Mouse (Mus musculus): ENCODE results near the gene Iqcb1. TPM values are rescaled to one million over a fixed set of nuclear protein-coding genes. Genes with fewer than 3 reads are reported as not detected.

Gene Iqcb1
- polyA plus RNA-seq, 1 experiment from 2014 or later: 56.8 TPM

- no peak for ATAC-seq (ENCODE audit: low FRiP score, low read depth)
- Histone ChIP-seq H3K4me2 (no peak overlapping the region), H3K4me1 (replicated peaks) (no peaks in the 10 kb centered on the region), H3K4me3 (no peak overlapping the region), H3K9ac (no peak overlapping the region), H3K27ac (replicated peaks) (no peak overlapping the region), H3K9me3 (no peaks in the 10 kb centered on the region), H3K36me3 (peaks cover 48% of the 10 kb centered on the region), H3K27me3 (no peaks in the 10 kb centered on the region)
- 90% methylated on average over 3 of the region's 3 CpGs for WGBS
These were observed 92.2 kb downstream of the Iqcb1 start for GRCm38 (mm10) chr16:36920410-36920809.

GRCm38 (mm10) chr16:36921067-36921613, 93.0 kb downstream of the Iqcb1 start:
- WGBS: 96% methylated on average over 8 of the region's 8 CpGs
- no peak for ATAC-seq (ENCODE audit: low FRiP score, low read depth)
- no peak overlapping the region for H3K9ac ChIP-seq

GRCm38 (mm10) chr16:36921980-36922379, 93.8 kb downstream of the Iqcb1 start:
- no peak for ATAC-seq (ENCODE audit: low FRiP score, low read depth)
- H3K4me2 ChIP-seq: no peak overlapping the region
- no peak overlapping the region for H3K27ac ChIP-seq (replicated peaks)
- H3K4me3 ChIP-seq: no peak overlapping the region
- H3K27me3 ChIP-seq: no peaks in the 10 kb centered on the region
- peaks cover 53% of the 10 kb centered on the region for H3K36me3 ChIP-seq
- WGBS: 93% methylated on average over 6 of the region's 6 CpGs
- H3K9me3 ChIP-seq: no peaks in the 10 kb centered on the region
- H3K9ac ChIP-seq: no peak overlapping the region
- no peaks in the 10 kb centered on the region for H3K4me1 ChIP-seq (replicated peaks)

More at GRCm38 (mm10) chr16:36921067-36921613, 93.0 kb downstream of the Iqcb1 start:
- Histone ChIP-seq H3K36me3 (peaks cover 51% of the 10 kb centered on the region), H3K4me2 (no peak overlapping the region), H3K27ac (replicated peaks) (no peak overlapping the region), H3K4me1 (replicated peaks) (no peaks in the 10 kb centered on the region), H3K27me3 (no peaks in the 10 kb centered on the region), H3K4me3 (no peak overlapping the region), H3K9me3 (no peaks in the 10 kb centered on the region)

Small RNAs within 50 kb of the gene (microRNA-seq; reads per million reads assigned to microRNA genes)
- not detected for gene Gm22617

Other genes starting within 250 kb of the Iqcb1 start
- gene Cd86, start 162.3 kb upstream of the Iqcb1 start, polyA plus RNA-seq (2015; fragmentation: Nextera tagmentation; extraction: Ambion mirVana): 1.7 and 3.0 TPM in 2 replicates
- 0.38 and 0.43 TPM in 2 replicates for gene Ildr1, start 134.4 kb upstream of the Iqcb1 start, polyA plus RNA-seq (2015; fragmentation: Nextera tagmentation; extraction: Ambion mirVana)
- gene Slc15a2, start 43.4 kb upstream of the Iqcb1 start, polyA plus RNA-seq (2015; fragmentation: Nextera tagmentation; extraction: Ambion mirVana): 12.7 and 16.2 TPM in 2 replicates
- 0.52 and 0.54 TPM in 2 replicates for gene Eaf2, start 46.6 kb downstream of the Iqcb1 start, polyA plus RNA-seq (2015; fragmentation: Nextera tagmentation; extraction: Ambion mirVana)
- 83.2 and 83.7 TPM in 2 replicates for gene Golgb1, start 46.8 kb downstream of the Iqcb1 start, polyA plus RNA-seq (2015; fragmentation: Nextera tagmentation; extraction: Ambion mirVana)
- 2.1 and 2.8 TPM in 2 replicates for gene Hcls1, start 106.6 kb downstream of the Iqcb1 start, polyA plus RNA-seq (2015; fragmentation: Nextera tagmentation; extraction: Ambion mirVana)
- 0.04 TPM in 1 of 2 replicates, not detected in the other for gene Fbxo40, start 162.1 kb downstream of the Iqcb1 start, polyA plus RNA-seq (2015; fragmentation: Nextera tagmentation; extraction: Ambion mirVana)
- gene Polq, start 183.4 kb downstream of the Iqcb1 start, polyA plus RNA-seq (2015; fragmentation: Nextera tagmentation; extraction: Ambion mirVana): 2.4 and 3.5 TPM in 2 replicates